Mouse (Mus musculus) myocyte (in vitro differentiated cells): ENCODE results near the gene Prr15l.

Source experiments
- CEBPB ChIP-seq: IDR thresholded peaks from 2 replicates; pipeline ENCODE4 v1.6.1; 2011; ENCODE audit warnings: mild to moderate bottlenecking, moderate library complexity; ENCODE audit not compliant: poor library complexity, insufficient read depth, severe bottlenecking
- E2F4 ChIP-seq: IDR thresholded peaks from one replicate; pipeline ENCODE4 v1.6.1; 2011; ENCODE audit warnings: mild to moderate bottlenecking, control low read depth, moderate library complexity; ENCODE audit not compliant: insufficient read depth
- MYOD1 ChIP-seq, 3 experiments: IDR thresholded peaks; one replicate each; pipeline ENCODE4 v1.6.1; 2011; ENCODE audit warnings: control low read depth in 2 of 3, low read depth in 2 of 3, mild to moderate bottlenecking in 2 of 3, moderate library complexity in 1 of 3; ENCODE audit not compliant: insufficient read length in 2 of 3, control insufficient read depth in 1 of 3
- MYOG ChIP-seq, 3 experiments: IDR thresholded peaks; one replicate each; pipeline ENCODE4 v1.6.1; 2011; ENCODE audit warnings: control low read depth in 2 of 3, low read depth in 2 of 3, mild to moderate bottlenecking in 2 of 3; ENCODE audit not compliant: insufficient read length in 2 of 3, control insufficient read depth in 1 of 3, insufficient read depth in 1 of 3
- POLR2A ChIP-seq: IDR thresholded peaks from one replicate; pipeline ENCODE4 v1.6.1; 2011; ENCODE audit warnings: low read depth, mild to moderate bottlenecking, control low read depth, moderate library complexity; ENCODE audit not compliant: insufficient read length
- POLR2AphosphoS2 ChIP-seq: IDR thresholded peaks from one replicate; pipeline ENCODE4 v1.6.1; 2011; ENCODE audit warnings: low read depth, control low read depth; ENCODE audit not compliant: insufficient read length
- REST ChIP-seq: IDR thresholded peaks from one replicate; pipeline ENCODE4 v1.6.1; 2011; ENCODE audit warnings: mild to moderate bottlenecking, control low read depth, moderate library complexity; ENCODE audit not compliant: insufficient read depth, insufficient read length
- TCF12 ChIP-seq: IDR thresholded peaks from one replicate; pipeline ENCODE4 v1.6.1; 2011; ENCODE audit warnings: mild to moderate bottlenecking, control low read depth; ENCODE audit not compliant: poor library complexity, insufficient read depth, severe bottlenecking
- USF1 ChIP-seq: IDR thresholded peaks from one replicate; pipeline ENCODE4 v1.6.1; 2011; ENCODE audit warnings: low read depth, mild to moderate bottlenecking, control low read depth, moderate library complexity

GRCm38 (mm10) chr11:96916044-96916884 is 11.6 kb upstream of the Prr15l start, which contains the start of gene Cdk5rap3:
- peak; percentile 76 for TF ChIP-seq POLR2A
- TF ChIP-seq POLR2AphosphoS2: peak; percentile 65
- TF ChIP-seq MYOG (IDR thresholded peaks at IDR 0.05; ENCODE audit: control insufficient read depth in 1 of 3, insufficient read depth in 1 of 3, insufficient read length in 2 of 3, low read depth in 2 of 3): peak in 1 of 3 experiments; percentile 32
- TF ChIP-seq USF1: peak; percentile 58
- TF ChIP-seq MYOD1 (IDR thresholded peaks at IDR 0.05; ENCODE audit: control insufficient read depth in 1 of 3, insufficient read length in 2 of 3, low read depth in 2 of 3): no peak
- TF ChIP-seq E2F4: peak; percentile 28
- TF ChIP-seq CEBPB: no peak
- no peak for TF ChIP-seq REST
- TF ChIP-seq TCF12: no peak
